Mouse (Mus musculus): Measurements from ENCODE around the gene Tead2. TPM values are rescaled to one million over a fixed set of nuclear protein-coding genes. Genes with fewer than 3 reads are reported as not detected.

Gene Tead2
- polyA plus RNA-seq, 1 experiment from 2014 or later: 20.2 TPM

GRCm38 (mm10) chr7:45233580-45234332 lies 18.2 kb downstream of the Tead2 start:
- Histone ChIP-seq H3K36me3 (replicated peaks; ENCODE audit: insufficient read depth, low read length) (peaks cover 11% of the 10 kb centered on the region), H3K27me3 (ENCODE audit: insufficient read depth, low read length) (no peaks in the 10 kb centered on the region), H3K9me3 (ENCODE audit: low read length) (no peaks in the 10 kb centered on the region), H3K27ac (ENCODE audit: low read depth) (no peak overlapping the region), H3K9ac (replicated peaks) (no peak overlapping the region), H3K4me1 (ENCODE audit: insufficient read depth) (peaks cover 22% of the 10 kb centered on the region), H3K4me2 (ENCODE audit: low read depth, low read length) (peak overlapping the region; percentile 33; the same call in 1 of the 2 replicates), H3K4me3 (ENCODE audit: low read depth, low read length) (no peak overlapping the region)
- WGBS (ENCODE audit: insufficient replicate concordance): 49% methylated on average over 18 of the region's 20 CpGs
- TF ChIP-seq CTCF (IDR thresholded peaks at IDR 0.05; ENCODE audit: low read depth) (no peak), EP300 (IDR thresholded peaks at IDR 0.05; ENCODE audit: low read depth) (no peak)
- peak; percentile 16 for DNase-seq
- ATAC-seq: peak; percentile 17; the same call in 1 of the 2 replicates

GRCm38 (mm10) chr7:45234333-45234841 lies 18.8 kb downstream of the Tead2 start:
- WGBS (ENCODE audit: insufficient replicate concordance): 49% methylated on average over 29 of the region's 29 CpGs
- no peak overlapping the region for H3K4me3 ChIP-seq (ENCODE audit: low read depth, low read length)
- ATAC-seq: no peak

GRCm38 (mm10) chr7:45234922-45235571 lies 19.5 kb downstream of the Tead2 start:
- H3K36me3 ChIP-seq (replicated peaks; ENCODE audit: insufficient read depth, low read length): peaks cover 11% of the 10 kb centered on the region
- DNase-seq: no peak
- peak overlapping the region; percentile 16; the same call in 1 of the 2 replicates for H3K9ac ChIP-seq (replicated peaks)
- H3K4me1 ChIP-seq (ENCODE audit: insufficient read depth): peaks cover 22% of the 10 kb centered on the region
- H3K27ac ChIP-seq (ENCODE audit: low read depth): no peak overlapping the region
- TF ChIP-seq EP300 (IDR thresholded peaks at IDR 0.05; ENCODE audit: low read depth): no peak
- TF ChIP-seq CTCF (IDR thresholded peaks at IDR 0.05; ENCODE audit: low read depth): no peak
- WGBS (ENCODE audit: insufficient replicate concordance): 42% methylated on average over 21 of the region's 21 CpGs
- H3K4me3 ChIP-seq (ENCODE audit: low read depth, low read length): no peak overlapping the region
- ATAC-seq: peak; percentile 14; the same call in 1 of the 2 replicates
- no peaks in the 10 kb centered on the region for H3K27me3 ChIP-seq (ENCODE audit: insufficient read depth, low read length)
- H3K4me2 ChIP-seq (ENCODE audit: low read depth, low read length): peak overlapping the region; percentile 53
- H3K9me3 ChIP-seq (ENCODE audit: low read length): no peaks in the 10 kb centered on the region

More at GRCm38 (mm10) chr7:45234333-45234841, 18.8 kb downstream of the Tead2 start:
- Histone ChIP-seq H3K4me2 (ENCODE audit: low read depth, low read length) (peak overlapping the region; percentile 53), H3K4me1 (ENCODE audit: insufficient read depth) (peaks cover 22% of the 10 kb centered on the region), H3K27ac (ENCODE audit: low read depth) (no peak overlapping the region), H3K9me3 (ENCODE audit: low read length) (no peaks in the 10 kb centered on the region), H3K9ac (replicated peaks) (peak overlapping the region; percentile 16; the same call in 1 of the 2 replicates), H3K36me3 (replicated peaks; ENCODE audit: insufficient read depth, low read length) (peaks cover 11% of the 10 kb centered on the region), H3K27me3 (ENCODE audit: insufficient read depth, low read length) (no peaks in the 10 kb centered on the region)
- TF ChIP-seq EP300 (IDR thresholded peaks at IDR 0.05; ENCODE audit: low read depth) (no peak), CTCF (IDR thresholded peaks at IDR 0.05; ENCODE audit: low read depth) (no peak)
- peak; percentile 18 for DNase-seq

- TF ChIP-seq CTCF (IDR thresholded peaks at IDR 0.05; ENCODE audit: low read depth): no peak
- TF ChIP-seq EP300 (IDR thresholded peaks at IDR 0.05; ENCODE audit: low read depth): no peak
- H3K9me3 ChIP-seq (ENCODE audit: low read length): no peaks in the 10 kb centered on the region
- H3K4me2 ChIP-seq (ENCODE audit: low read depth, low read length): peak overlapping the region; percentile 53; the same call in 1 of the 2 replicates
- no peak overlapping the region for H3K9ac ChIP-seq (replicated peaks)
- WGBS (ENCODE audit: insufficient replicate concordance): 54% methylated on average over 17 of the region's 17 CpGs
- peaks cover 11% of the 10 kb centered on the region for H3K36me3 ChIP-seq (replicated peaks; ENCODE audit: insufficient read depth, low read length)
- no peaks in the 10 kb centered on the region for H3K27me3 ChIP-seq (ENCODE audit: insufficient read depth, low read length)
- no peak overlapping the region for H3K27ac ChIP-seq (ENCODE audit: low read depth)
- peaks cover 25% of the 10 kb centered on the region for H3K4me1 ChIP-seq (ENCODE audit: insufficient read depth)
- DNase-seq (peak; percentile 13), ATAC-seq (no peak)
- no peak overlapping the region for H3K4me3 ChIP-seq (ENCODE audit: low read depth, low read length)
Observed at GRCm38 (mm10) chr7:45235656-45236180, 20.2 kb downstream of the Tead2 start.

GRCm38 (mm10) chr7:45237747-45238699 lies 22.5 kb downstream of the Tead2 start:
- peak overlapping the region; percentile 72 for H3K9ac ChIP-seq (replicated peaks)
- H3K27ac ChIP-seq (ENCODE audit: low read depth): peak overlapping the region; percentile 91
- peak overlapping the region; percentile 47 for H3K4me3 ChIP-seq (ENCODE audit: low read depth, low read length)
- H3K36me3 ChIP-seq (replicated peaks; ENCODE audit: insufficient read depth, low read length): peaks cover under 1% of the 10 kb centered on the region; the same call in 1 of the 2 replicates
- peaks cover 30% of the 10 kb centered on the region for H3K4me1 ChIP-seq (ENCODE audit: insufficient read depth)
- DNase-seq (no peak), ATAC-seq (no peak)
- 42% methylated on average over 17 of the region's 17 CpGs for WGBS (ENCODE audit: insufficient replicate concordance)
- TF ChIP-seq CTCF (IDR thresholded peaks at IDR 0.05; ENCODE audit: low read depth): no peak
- TF ChIP-seq EP300 (IDR thresholded peaks at IDR 0.05; ENCODE audit: low read depth): no peak
- peak overlapping the region; percentile 73 for H3K4me2 ChIP-seq (ENCODE audit: low read depth, low read length)
- no peaks in the 10 kb centered on the region for H3K27me3 ChIP-seq (ENCODE audit: insufficient read depth, low read length)
- no peaks in the 10 kb centered on the region for H3K9me3 ChIP-seq (ENCODE audit: low read length)

Data from liver, postnatal 0 days (tissue).